Mouse (Mus musculus): Measurements from ENCODE around the gene Olfr1162.
"Not testable (repeated sequence)": the region's sequence is repeated elsewhere in the genome, so short reads cannot be mapped to it uniquely, and the experiment has no call there.

The Olfr1162 gene

GRCm38 (mm10) chr2:88051029-88051428 is at the start of gene Olfr1162:
Gene Olfr1162, minus strand, starts transcription at chr2:88051129.
- no peak for DNase-seq

GRCm38 (mm10) chr2:88093866-88094265 is 42.9 kb upstream of the Olfr1162 start, which contains the start of gene Olfr1164:
Gene Olfr1164, minus strand, starts transcription at chr2:88093966.
- DNase-seq = no peak

- no peak for DNase-seq
Measured at GRCm38 (mm10) chr2:88071730-88072129, 20.8 kb upstream of the Olfr1162 start, which contains the start of gene Olfr1163. Gene Olfr1163, minus strand, starts transcription at chr2:88071830.

- DNase-seq = no peak
Measured at GRCm38 (mm10) chr2:88063587-88063986, 12.7 kb upstream of the Olfr1162 start.

GRCm38 (mm10) chr2:88037599-88037998 is 13.3 kb downstream of the Olfr1162 start, which contains the start of gene Olfr73:
Gene Olfr73, minus strand, starts transcription at chr2:88037699.
- no peak for DNase-seq

GRCm38 (mm10) chr2:88022474-88022873 is 28.5 kb downstream of the Olfr1162 start, which contains the start of gene Olfr1161:
Gene Olfr1161, plus strand, starts transcription at chr2:88022774.
- not testable (repeated sequence) for DNase-seq

- DNase-seq = no peak
Measured at GRCm38 (mm10) chr2:88007515-88008318, 43.2 kb downstream of the Olfr1162 start, which contains the start of gene Olfr1160. Gene Olfr1160, minus strand, starts transcription at chr2:88008268.

All from cerebellum, adult 8-10 months (tissue).